Mouse (Mus musculus): Measurements from ENCODE around the gene Aoah. TPM values are rescaled to one million over a fixed set of nuclear protein-coding genes. Genes with fewer than 3 reads are reported as not detected.

Gene Aoah
- under 1 TPM in 1 of 2 experiments, not detected in 1; 0.33 TPM for total RNA-seq (2021)

- no peak for DNase-seq (ENCODE audit: extremely low spot score in 1 of 2, low spot score in 1 of 2)
Measured at GRCm38 (mm10) chr13:20793901-20794300, at the start of gene Aoah. Gene Aoah, plus strand, starts transcription at chr13:20794113.

GRCm38 (mm10) chr13:20754843-20755242, 39.1 kb upstream of the Aoah start:
- no peak for DNase-seq (ENCODE audit: extremely low spot score in 1 of 2, low spot score in 1 of 2)

- DNase-seq (ENCODE audit: extremely low spot score in 1 of 2, low spot score in 1 of 2): no peak
Measured at GRCm38 (mm10) chr13:20783648-20784047, 10.3 kb upstream of the Aoah start.

- no peak for DNase-seq (ENCODE audit: extremely low spot score in 1 of 2, low spot score in 1 of 2)
Measured at GRCm38 (mm10) chr13:20784060-20784459, 9.9 kb upstream of the Aoah start.

- DNase-seq (ENCODE audit: extremely low spot score in 1 of 2, low spot score in 1 of 2): no peak
Measured at GRCm38 (mm10) chr13:20785960-20786359, 8.0 kb upstream of the Aoah start.

GRCm38 (mm10) chr13:20786825-20787245, 7.1 kb upstream of the Aoah start:
- DNase-seq (ENCODE audit: extremely low spot score in 1 of 2, low spot score in 1 of 2): no peak

- DNase-seq (ENCODE audit: extremely low spot score in 1 of 2, low spot score in 1 of 2): no peak
Measured at GRCm38 (mm10) chr13:20787952-20788351, 6.0 kb upstream of the Aoah start.

- DNase-seq (ENCODE audit: extremely low spot score in 1 of 2, low spot score in 1 of 2): no peak
Measured at GRCm38 (mm10) chr13:20796651-20797050, 2.7 kb downstream of the Aoah start.

- DNase-seq (ENCODE audit: extremely low spot score in 1 of 2, low spot score in 1 of 2): no peak
Measured at GRCm38 (mm10) chr13:20798536-20798935, 4.6 kb downstream of the Aoah start.

GRCm38 (mm10) chr13:20799772-20800171, 5.9 kb downstream of the Aoah start:
- DNase-seq (ENCODE audit: extremely low spot score in 1 of 2, low spot score in 1 of 2): no peak

- DNase-seq (ENCODE audit: extremely low spot score in 1 of 2, low spot score in 1 of 2): no peak
Measured at GRCm38 (mm10) chr13:20800569-20800968, 6.7 kb downstream of the Aoah start.

GRCm38 (mm10) chr13:20811782-20812406, 18.0 kb downstream of the Aoah start:
- no peak for DNase-seq (ENCODE audit: extremely low spot score in 1 of 2, low spot score in 1 of 2)

GRCm38 (mm10) chr13:20816385-20816784, 22.5 kb downstream of the Aoah start:
- no peak for DNase-seq (ENCODE audit: extremely low spot score in 1 of 2, low spot score in 1 of 2)

GRCm38 (mm10) chr13:20820712-20821328, 26.9 kb downstream of the Aoah start:
- DNase-seq (ENCODE audit: extremely low spot score in 1 of 2, low spot score in 1 of 2): no peak

- no peak for DNase-seq (ENCODE audit: extremely low spot score in 1 of 2, low spot score in 1 of 2)
Measured at GRCm38 (mm10) chr13:20828728-20829127, 34.8 kb downstream of the Aoah start.

- no peak for DNase-seq (ENCODE audit: extremely low spot score in 1 of 2, low spot score in 1 of 2)
Measured at GRCm38 (mm10) chr13:20829181-20829900, 35.4 kb downstream of the Aoah start.

- DNase-seq (ENCODE audit: extremely low spot score in 1 of 2, low spot score in 1 of 2): no peak
Measured at GRCm38 (mm10) chr13:20855893-20856292, 62.0 kb downstream of the Aoah start.

- no peak for DNase-seq (ENCODE audit: extremely low spot score in 1 of 2, low spot score in 1 of 2)
Measured at GRCm38 (mm10) chr13:20899372-20899771, 105.5 kb downstream of the Aoah start.

- DNase-seq (ENCODE audit: extremely low spot score in 1 of 2, low spot score in 1 of 2): no peak
Measured at GRCm38 (mm10) chr13:20900396-20900971, 106.6 kb downstream of the Aoah start.

GRCm38 (mm10) chr13:20900972-20901457, 107.1 kb downstream of the Aoah start:
- no peak for DNase-seq (ENCODE audit: extremely low spot score in 1 of 2, low spot score in 1 of 2)

- DNase-seq (ENCODE audit: extremely low spot score in 1 of 2, low spot score in 1 of 2): no peak
Measured at GRCm38 (mm10) chr13:20901634-20902135, 107.8 kb downstream of the Aoah start.

All from layer of hippocampus, postnatal 25 days (tissue).